Mouse (Mus musculus): ENCODE results near the gene Olfr352.

The Olfr352 gene

GRCm38 (mm10) chr2:36868160-36868559 lies at the start of gene Olfr352:
TSS of gene Olfr352 (plus strand) at chr2:36868460.
- no peak for DNase-seq (ENCODE audit: low spot score)

- DNase-seq (ENCODE audit: low spot score) = no peak
Measured at GRCm38 (mm10) chr2:36846010-36846409, 22.2 kb upstream of the Olfr352 start, which contains the start of gene Olfr350. TSS of gene Olfr350 (plus strand) at chr2:36846310.

GRCm38 (mm10) chr2:36862560-36862959 lies 5.7 kb upstream of the Olfr352 start, which contains the start of gene Olfr351:
TSS of gene Olfr351 (minus strand) at chr2:36862660.
- no peak for DNase-seq (ENCODE audit: low spot score)

GRCm38 (mm10) chr2:36892836-36893235 lies 24.6 kb downstream of the Olfr352 start, which contains the start of gene Olfr353:
TSS of gene Olfr353 (minus strand) at chr2:36892936.
- DNase-seq (ENCODE audit: low spot score) = no peak

- no peak for DNase-seq (ENCODE audit: low spot score)
Measured at GRCm38 (mm10) chr2:36897114-36897513, 28.9 kb downstream of the Olfr352 start.

GRCm38 (mm10) chr2:36905380-36905779 lies 37.1 kb downstream of the Olfr352 start, which contains the start of gene Olfr354:
TSS of gene Olfr354 (plus strand) at chr2:36905680.
- DNase-seq (ENCODE audit: low spot score) = no peak
